Mouse (Mus musculus) forebrain, embryonic 15.5 days (tissue): ENCODE measurements around the gene Nell1. TPM values are rescaled to one million over a fixed set of nuclear protein-coding genes. Genes with fewer than 3 reads are reported as not detected.

ENCODE experiments used
- ATAC-seq: fragments of 200-750 bp; cut with Nextera tagmentation; replicated peaks from 2 replicates; pipeline ENCODE4 v1.8.0; 2017; ENCODE audit warnings: mild to moderate bottlenecking, moderate TSS enrichment, moderate library complexity
- H3K27ac ChIP-seq: fragments of 300-500 bp; sonication (generic); replicated peaks from 2 replicates; pipeline ENCODE4 v1.5.1; 2015; ENCODE audit warnings: mild to moderate bottlenecking, inconsistent platforms
- H3K27me3 ChIP-seq: fragments of 300-500 bp; sonication (generic); 2 replicates; pipeline ENCODE4 v1.6.1; 2015; ENCODE audit warnings: inconsistent platforms
- H3K36me3 ChIP-seq: fragments of 300-500 bp; sonication (generic); 2 replicates; pipeline ENCODE4 v1.6.1; 2015; ENCODE audit warnings: mild to moderate bottlenecking, inconsistent platforms
- H3K4me1 ChIP-seq: fragments of 300-500 bp; sonication (generic); 2 replicates; pipeline ENCODE4 v1.6.1; 2015; ENCODE audit warnings: inconsistent platforms
- H3K4me2 ChIP-seq: fragments of 300-500 bp; sonication (generic); replicated peaks from 2 replicates; pipeline ENCODE4 v1.6.1; 2015; ENCODE audit warnings: mild to moderate bottlenecking, inconsistent platforms
- H3K4me3 ChIP-seq: fragments of 300-500 bp; sonication (generic); 2 replicates; pipeline ENCODE4 v1.5.1; 2015; ENCODE audit warnings: mild to moderate bottlenecking, inconsistent platforms
- H3K9ac ChIP-seq: fragments of 300-500 bp; sonication (generic); replicated peaks from 2 replicates; pipeline ENCODE4 v1.6.1; 2015; ENCODE audit warnings: mild to moderate bottlenecking, inconsistent platforms
- H3K9me3 ChIP-seq: fragments of 300-500 bp; sonication (generic); 2 replicates; pipeline ENCODE4 v1.6.1; 2016; ENCODE audit warnings: inconsistent platforms
- WGBS: fragments of 180-500 bp; shearing (Covaris S2); methylation state at CpG from one replicate; pipeline ENCODE4 v1.1.7; 2015; ENCODE audit warnings: mixed read lengths; 5-methylcytosine and 5-hydroxymethylcytosine counted together
- polyA plus RNA-seq: library from polyadenylated mRNA; unstranded; fragments of >200 nt; fragmentation: Nextera tagmentation; extraction: Ambion mirVana; gene quantifications from 2 replicates; pipeline ENCODE4 v1.2.1, GENCODE M21; 2015

Gene Nell1
- polyA plus RNA-seq, 1 experiment from 2014 or later: 10.3 TPM

DNA sequence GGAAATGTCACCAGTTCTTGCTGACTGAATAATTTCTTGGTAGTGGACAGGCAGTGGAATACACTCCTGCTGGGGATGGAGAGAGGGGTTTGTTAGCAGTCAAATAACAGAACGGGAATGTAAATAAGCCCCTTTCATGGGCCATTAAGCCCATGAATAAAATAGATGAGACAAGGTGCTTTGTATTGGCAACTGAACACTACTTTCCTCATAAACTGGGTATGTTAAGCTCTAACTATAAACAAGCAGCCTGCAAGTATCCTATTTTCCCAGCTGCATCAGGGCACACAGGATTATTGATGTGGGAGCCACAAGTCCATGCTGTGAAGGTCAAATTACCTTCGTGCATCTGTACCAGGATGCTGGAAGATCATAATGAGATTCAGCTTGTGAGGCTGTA, 387.4 kb downstream of the Nell1 start:
- WGBS: 20% methylated on average over 2 of the region's 2 CpGs
- no peak for ATAC-seq

DNA sequence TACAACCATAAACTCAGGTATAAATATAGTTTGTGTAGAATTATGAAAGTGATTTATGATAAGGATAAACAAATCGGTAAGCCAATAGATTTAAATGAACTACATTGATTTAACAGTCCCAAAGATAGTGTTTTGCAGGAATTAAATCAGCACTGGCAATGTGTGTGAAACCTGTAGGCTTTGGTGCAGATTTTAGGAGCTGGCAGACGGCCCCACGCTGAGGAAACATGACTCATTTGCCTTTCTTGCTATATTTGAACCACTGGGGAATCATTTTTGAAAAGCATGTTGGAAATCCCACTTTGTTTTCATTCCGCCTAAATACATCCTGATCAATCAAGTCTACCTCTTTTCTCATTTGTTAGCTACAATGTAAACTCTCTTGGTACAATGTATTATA, 400.2 kb downstream of the Nell1 start:
- Histone ChIP-seq H3K27ac (no peak overlapping the region), H3K4me3 (no peak overlapping the region), H3K9me3 (no peaks in the 10 kb centered on the region), H3K27me3 (no peaks in the 10 kb centered on the region), H3K4me1 (no peaks in the 10 kb centered on the region), H3K9ac (no peak overlapping the region), H3K36me3 (no peaks in the 10 kb centered on the region), H3K4me2 (no peak overlapping the region)
- no peak for ATAC-seq
- 83% methylated on average over 4 of the region's 4 CpGs for WGBS

More for the DNA sequence above, 387.4 kb downstream of the Nell1 start:
- no peaks in the 10 kb centered on the region for H3K36me3 ChIP-seq
- no peak overlapping the region for H3K27ac ChIP-seq
- no peak overlapping the region for H3K9ac ChIP-seq
- H3K27me3 ChIP-seq: no peaks in the 10 kb centered on the region
- H3K9me3 ChIP-seq: no peaks in the 10 kb centered on the region
- no peaks in the 10 kb centered on the region for H3K4me1 ChIP-seq
- no peak overlapping the region for H3K4me3 ChIP-seq
- H3K4me2 ChIP-seq: no peak overlapping the region

DNA sequence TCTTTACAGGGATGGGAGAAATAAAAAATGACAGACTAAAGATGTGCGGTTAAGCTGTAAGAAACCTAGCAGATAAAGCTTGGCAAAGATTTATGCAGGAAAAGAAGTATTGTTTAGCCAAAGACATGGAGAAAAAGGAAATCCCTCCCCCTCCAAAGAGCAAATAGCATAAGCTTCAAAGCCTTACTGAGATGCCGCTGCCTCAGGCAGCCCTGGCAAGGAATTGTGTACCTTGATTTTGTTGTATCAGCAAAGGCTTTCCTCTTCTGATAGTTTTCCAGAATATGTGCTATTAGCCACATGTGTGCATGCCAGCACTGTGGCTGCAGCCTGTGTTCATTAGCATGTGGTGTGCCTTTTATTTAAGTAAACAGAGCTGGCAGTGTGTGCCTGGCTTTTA, 435.8 kb downstream of the Nell1 start:
- no peak overlapping the region for H3K27ac ChIP-seq
- no peaks in the 10 kb centered on the region for H3K27me3 ChIP-seq
- peaks cover 3% of the 10 kb centered on the region; the same call in 1 of the 2 replicates for H3K4me1 ChIP-seq
- 71% methylated on average over 2 of the region's 2 CpGs for WGBS
- ATAC-seq: no peak
- H3K4me3 ChIP-seq: no peak overlapping the region
- no peak overlapping the region for H3K9ac ChIP-seq
- no peak overlapping the region for H3K4me2 ChIP-seq
- no peaks in the 10 kb centered on the region for H3K9me3 ChIP-seq
- no peaks in the 10 kb centered on the region for H3K36me3 ChIP-seq

DNA sequence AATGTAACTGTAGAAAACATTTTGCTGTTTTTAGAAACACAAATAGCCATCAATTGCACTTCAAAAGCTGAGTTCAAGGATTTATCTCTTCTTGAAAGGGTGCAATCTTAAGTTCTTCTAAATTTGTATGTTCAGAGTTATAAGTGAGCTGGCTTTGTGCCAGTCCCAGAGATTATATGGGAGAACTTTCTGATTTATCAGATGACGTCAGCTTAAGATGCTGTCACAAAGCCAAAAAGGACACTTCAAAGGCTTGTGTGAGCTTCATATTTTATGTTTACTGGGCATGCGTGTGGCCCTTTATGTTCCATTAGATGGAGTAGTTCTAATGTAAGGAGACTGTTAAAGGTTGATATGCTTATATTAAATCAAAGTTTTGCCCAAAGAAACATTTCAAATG, 445.3 kb downstream of the Nell1 start:
- H3K27ac ChIP-seq: no peak overlapping the region
- H3K4me3 ChIP-seq: no peak overlapping the region
- WGBS: 73% methylated on average over 2 of the region's 2 CpGs
- no peak for ATAC-seq
- no peaks in the 10 kb centered on the region for H3K36me3 ChIP-seq
- H3K9me3 ChIP-seq: no peaks in the 10 kb centered on the region
- H3K4me1 ChIP-seq: no peaks in the 10 kb centered on the region
- no peak overlapping the region for H3K4me2 ChIP-seq
- H3K27me3 ChIP-seq: no peaks in the 10 kb centered on the region
- H3K9ac ChIP-seq: no peak overlapping the region

DNA sequence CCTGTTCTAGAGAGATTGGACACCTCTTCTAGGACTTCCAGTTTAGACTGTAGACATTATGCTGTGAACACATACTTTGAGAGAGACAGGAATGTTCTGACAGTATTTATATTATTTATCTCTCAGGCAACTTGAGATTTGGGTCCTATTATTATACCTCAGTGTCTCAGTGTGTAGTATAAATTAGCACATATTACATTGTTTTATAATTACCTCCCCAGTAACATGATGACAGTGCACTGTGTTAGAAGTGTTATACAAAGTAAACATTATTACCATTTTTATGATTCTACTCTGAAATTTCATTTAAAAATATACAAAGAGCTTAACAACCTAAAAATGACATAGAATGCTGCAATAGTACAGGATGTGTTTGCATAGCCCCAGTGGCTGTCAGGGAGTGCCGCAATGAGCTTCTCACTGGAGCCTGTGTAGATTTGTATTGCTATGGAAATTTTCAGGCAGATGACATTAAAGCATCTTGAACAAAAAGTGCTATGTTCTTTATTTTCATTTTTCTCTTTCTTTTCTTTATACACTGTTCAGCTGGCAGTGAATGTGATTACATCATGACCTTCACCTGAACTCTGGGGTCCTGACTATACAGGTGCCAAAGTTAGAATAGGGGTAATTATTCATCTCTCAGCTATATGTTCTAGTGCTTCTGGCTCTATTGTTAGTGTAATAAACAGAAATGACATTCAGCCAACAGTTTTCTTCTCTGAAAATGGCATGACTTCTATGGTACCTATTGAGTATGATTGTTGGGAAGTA, 447.9 kb downstream of the Nell1 start:
- no peaks in the 10 kb centered on the region for H3K27me3 ChIP-seq
- ATAC-seq: no peak
- H3K9ac ChIP-seq: no peak overlapping the region
- no peaks in the 10 kb centered on the region for H3K9me3 ChIP-seq
- H3K36me3 ChIP-seq: no peaks in the 10 kb centered on the region
- no peak overlapping the region for H3K4me3 ChIP-seq
- no peak overlapping the region for H3K4me2 ChIP-seq
- no peak overlapping the region for H3K27ac ChIP-seq
- no peaks in the 10 kb centered on the region for H3K4me1 ChIP-seq
- WGBS: 77% methylated on average over 1 of the region's 1 CpGs

DNA sequence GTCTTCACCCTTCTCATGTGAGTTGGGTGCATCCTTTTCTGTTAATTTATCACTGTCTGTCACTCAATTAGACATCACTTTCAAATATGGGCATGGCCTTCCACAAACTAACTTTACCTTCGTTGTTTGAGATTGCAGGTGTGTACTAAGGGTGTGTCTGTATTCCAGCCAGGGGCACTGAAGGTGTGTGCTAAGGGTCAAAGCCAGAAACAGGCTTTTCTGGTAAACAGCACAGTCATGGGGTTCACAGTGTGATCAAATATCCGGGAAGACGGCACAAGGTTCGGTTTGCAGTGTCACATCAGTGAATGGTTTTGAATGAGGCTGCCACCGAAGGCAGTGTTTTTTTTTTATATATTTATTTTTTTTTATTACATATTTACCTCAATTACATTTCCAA, 455.1 kb downstream of the Nell1 start:
- 90% methylated on average over 5 of the region's 5 CpGs for WGBS
- H3K4me1 ChIP-seq: no peaks in the 10 kb centered on the region

DNA sequence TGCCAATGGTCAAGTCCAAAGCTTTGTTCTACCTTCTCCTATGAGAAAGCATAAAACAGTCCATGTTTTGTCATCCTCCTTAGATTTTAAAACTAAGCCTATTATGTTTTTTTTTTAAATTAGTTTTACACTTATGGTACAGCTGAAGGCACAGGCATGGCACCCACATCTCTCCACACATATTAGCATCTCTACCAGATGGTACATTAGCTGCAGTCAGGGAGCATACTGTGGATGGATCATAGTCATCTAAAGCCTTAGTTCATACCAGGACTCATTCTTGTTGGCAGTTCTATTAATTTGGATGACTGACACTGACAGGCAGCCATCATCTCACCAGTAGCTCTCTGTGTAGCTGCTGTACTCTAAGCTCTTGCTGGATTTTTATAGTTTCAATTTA, 466.6 kb downstream of the Nell1 start:
- H3K9me3 ChIP-seq: no peaks in the 10 kb centered on the region
- no peak overlapping the region for H3K9ac ChIP-seq
- ATAC-seq: no peak
- no peak overlapping the region for H3K4me2 ChIP-seq
- H3K27ac ChIP-seq: no peak overlapping the region
- H3K4me1 ChIP-seq: no peaks in the 10 kb centered on the region
- no peaks in the 10 kb centered on the region for H3K27me3 ChIP-seq
- no peaks in the 10 kb centered on the region for H3K36me3 ChIP-seq
- H3K4me3 ChIP-seq: no peak overlapping the region

More for the DNA sequence above, 455.1 kb downstream of the Nell1 start:
- H3K27me3 ChIP-seq: no peaks in the 10 kb centered on the region
- H3K9me3 ChIP-seq: no peaks in the 10 kb centered on the region
- H3K4me2 ChIP-seq: no peak overlapping the region
- no peak overlapping the region for H3K27ac ChIP-seq
- ATAC-seq: no peak
- H3K4me3 ChIP-seq: no peak overlapping the region
- H3K36me3 ChIP-seq: no peaks in the 10 kb centered on the region
- H3K9ac ChIP-seq: no peak overlapping the region

DNA sequence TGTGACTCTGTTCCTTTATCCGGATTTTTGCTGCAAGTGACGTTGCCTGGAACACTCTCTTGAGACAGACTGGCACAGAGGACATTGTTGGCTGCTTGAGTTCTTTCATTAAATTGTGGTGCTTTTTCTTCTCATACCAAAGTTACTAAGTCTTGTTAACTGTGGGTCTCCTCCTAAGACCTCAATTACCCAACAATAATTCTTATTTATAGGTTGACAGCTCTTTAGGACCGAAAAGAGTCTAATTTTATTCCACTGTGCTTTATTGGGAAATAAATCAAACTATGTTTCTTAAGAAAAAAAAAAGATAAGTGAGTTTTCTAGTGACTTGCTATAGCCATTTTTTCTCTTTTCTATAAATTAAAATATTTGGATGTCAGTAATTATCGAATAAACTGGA, 472.7 kb downstream of the Nell1 start:
- ATAC-seq: no peak
- Histone ChIP-seq H3K4me1 (no peaks in the 10 kb centered on the region), H3K4me3 (no peak overlapping the region), H3K27me3 (no peaks in the 10 kb centered on the region), H3K9ac (no peak overlapping the region), H3K4me2 (no peak overlapping the region), H3K27ac (no peak overlapping the region), H3K36me3 (no peaks in the 10 kb centered on the region), H3K9me3 (no peaks in the 10 kb centered on the region)
- WGBS: 84% methylated on average over 4 of the region's 4 CpGs

DNA sequence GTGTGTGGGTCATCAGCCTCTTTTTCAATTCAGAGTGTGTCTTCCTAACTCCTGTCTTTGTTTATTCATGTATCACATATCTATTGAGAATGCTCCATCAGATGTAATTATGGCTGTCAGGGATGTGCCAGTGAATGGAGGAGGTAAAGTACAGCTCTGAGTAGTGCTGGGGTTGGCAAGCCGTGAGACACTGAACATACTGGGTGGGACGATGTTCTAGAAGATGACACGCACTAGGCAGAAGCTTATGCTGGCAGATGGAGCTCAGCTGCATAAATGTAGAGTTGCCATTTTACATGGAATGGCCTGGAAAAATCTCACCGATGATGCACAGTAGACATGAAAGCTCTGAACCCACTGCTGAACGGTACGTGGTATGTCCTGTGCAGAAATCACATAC, 493.1 kb downstream of the Nell1 start:
- H3K9ac ChIP-seq: no peak overlapping the region

DNA sequence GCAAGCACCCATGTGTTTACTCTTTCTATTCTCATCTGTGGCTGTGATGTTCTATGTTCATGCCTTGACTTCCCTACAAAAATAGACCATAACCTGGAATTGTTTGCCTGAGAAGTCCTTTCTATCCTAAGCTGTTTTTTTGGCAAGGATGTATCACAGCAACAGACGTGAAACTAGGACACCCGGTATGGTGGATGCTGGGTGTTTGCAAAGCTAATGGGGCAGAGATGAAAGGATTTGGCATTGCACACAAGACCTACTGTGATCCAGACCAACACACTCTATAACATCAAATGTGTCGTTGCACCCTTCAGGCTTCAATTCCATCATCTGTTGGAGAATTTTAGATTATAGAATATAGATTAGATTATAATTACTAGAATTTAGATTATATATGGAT, 495.9 kb downstream of the Nell1 start:
- no peak for ATAC-seq
- WGBS: 69% methylated on average over 3 of the region's 3 CpGs
- H3K4me2 ChIP-seq: no peak overlapping the region
- no peak overlapping the region for H3K9ac ChIP-seq
- no peaks in the 10 kb centered on the region for H3K9me3 ChIP-seq
- no peak overlapping the region for H3K4me3 ChIP-seq
- no peaks in the 10 kb centered on the region for H3K4me1 ChIP-seq
- no peaks in the 10 kb centered on the region for H3K36me3 ChIP-seq
- no peak overlapping the region for H3K27ac ChIP-seq
- no peaks in the 10 kb centered on the region for H3K27me3 ChIP-seq

More for the DNA sequence above, 493.1 kb downstream of the Nell1 start:
- no peak for ATAC-seq
- Histone ChIP-seq H3K4me1 (no peaks in the 10 kb centered on the region), H3K4me3 (no peak overlapping the region), H3K9me3 (no peaks in the 10 kb centered on the region), H3K4me2 (no peak overlapping the region), H3K27ac (no peak overlapping the region), H3K36me3 (no peaks in the 10 kb centered on the region), H3K27me3 (no peaks in the 10 kb centered on the region)
- 91% methylated on average over 6 of the region's 6 CpGs for WGBS

DNA sequence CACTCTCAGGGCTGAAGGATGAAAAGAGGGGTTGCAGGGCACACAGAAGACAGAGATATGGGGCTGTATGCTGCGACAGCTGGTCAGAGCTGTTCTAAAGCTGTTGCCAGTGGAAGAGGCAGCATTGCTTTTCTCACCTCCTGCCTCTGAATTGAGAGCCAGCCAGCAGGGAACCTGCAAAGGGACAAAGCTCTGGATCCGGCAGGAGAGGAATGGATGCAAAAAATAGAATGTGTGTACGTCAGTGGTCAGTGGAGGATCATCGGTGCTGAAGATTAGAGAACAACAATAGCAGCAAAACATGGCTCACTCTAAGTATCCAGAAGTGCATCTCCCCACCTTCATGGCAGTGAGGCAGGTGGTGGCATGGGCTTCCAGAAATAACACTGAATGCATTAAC, 507.3 kb downstream of the Nell1 start:
- H3K9me3 ChIP-seq: no peaks in the 10 kb centered on the region
- 49% methylated on average over 4 of the region's 4 CpGs for WGBS
- no peaks in the 10 kb centered on the region for H3K27me3 ChIP-seq
- no peak for ATAC-seq
- H3K4me1 ChIP-seq: no peaks in the 10 kb centered on the region
- H3K4me3 ChIP-seq: no peak overlapping the region
- no peak overlapping the region for H3K4me2 ChIP-seq
- no peak overlapping the region for H3K27ac ChIP-seq
- no peaks in the 10 kb centered on the region for H3K36me3 ChIP-seq
- no peak overlapping the region for H3K9ac ChIP-seq

DNA sequence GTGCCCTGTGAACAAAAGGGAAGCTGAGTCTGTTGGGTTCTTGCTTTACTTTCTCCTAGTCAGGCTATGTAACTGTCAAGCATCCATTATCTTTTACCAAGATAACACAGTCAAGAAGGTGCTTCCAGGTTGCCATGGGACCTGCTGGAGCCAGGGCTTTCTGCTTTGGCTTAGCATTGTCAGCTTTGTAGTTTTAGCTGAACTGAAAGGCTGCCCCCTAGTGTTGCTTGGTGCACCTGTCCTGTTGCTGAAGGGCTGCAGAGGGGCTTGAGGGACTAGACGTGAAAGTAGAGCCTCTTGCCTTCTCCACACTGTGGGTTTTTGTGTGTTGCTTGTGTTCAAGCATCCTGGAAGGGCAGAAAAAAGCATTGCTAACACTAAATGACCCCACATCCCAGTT, 510.6 kb downstream of the Nell1 start:
- H3K27me3 ChIP-seq: no peaks in the 10 kb centered on the region
- no peak overlapping the region for H3K27ac ChIP-seq
- ATAC-seq: 0 out of 2 replicates have a peak, but pooled peaks have one; percentile 11

DNA sequence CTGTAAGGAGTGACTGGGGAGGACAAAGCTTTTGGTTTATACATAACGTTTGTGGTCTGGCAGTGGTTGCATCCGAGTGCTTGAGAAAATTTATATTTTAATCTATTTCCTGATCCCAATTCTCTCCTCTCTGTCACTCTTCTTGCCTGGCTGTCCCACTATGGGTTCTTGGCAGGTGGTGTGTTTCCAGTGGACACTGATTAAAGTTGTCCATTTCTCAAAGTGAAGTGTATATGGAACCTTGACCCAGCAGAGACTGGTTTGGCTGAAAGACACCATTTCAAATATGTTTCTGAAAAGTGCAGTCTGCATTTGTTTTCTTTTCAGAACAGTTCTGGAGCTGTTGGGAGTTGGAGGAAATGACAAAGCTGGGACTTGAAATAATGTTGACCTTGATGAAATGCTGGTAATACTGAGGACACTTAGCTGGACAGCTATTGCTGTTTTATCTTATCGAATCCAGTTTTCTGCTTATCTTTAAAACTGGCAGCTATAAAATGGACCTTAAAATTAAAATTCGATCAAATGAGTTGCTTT, 512.3 kb downstream of the Nell1 start:
- no peaks in the 10 kb centered on the region for H3K9me3 ChIP-seq
- H3K4me1 ChIP-seq: no peaks in the 10 kb centered on the region
- 88% methylated on average over 4 of the region's 4 CpGs for WGBS
- no peaks in the 10 kb centered on the region for H3K36me3 ChIP-seq
- ATAC-seq: no peak
- no peak overlapping the region for H3K9ac ChIP-seq
- H3K27me3 ChIP-seq: no peaks in the 10 kb centered on the region
- no peak overlapping the region for H3K27ac ChIP-seq
- H3K4me3 ChIP-seq: no peak overlapping the region
- no peak overlapping the region for H3K4me2 ChIP-seq

More for the DNA sequence above, 510.6 kb downstream of the Nell1 start:
- Histone ChIP-seq H3K4me1 (no peaks in the 10 kb centered on the region), H3K4me3 (no peak overlapping the region), H3K36me3 (no peaks in the 10 kb centered on the region), H3K9ac (no peak overlapping the region), H3K9me3 (no peaks in the 10 kb centered on the region), H3K4me2 (no peak overlapping the region)
- 15% methylated on average over 1 of the region's 1 CpGs for WGBS
